Mouse (Mus musculus): Measurements from ENCODE around the gene Gm20532.

Gm20532 gene

DNA sequence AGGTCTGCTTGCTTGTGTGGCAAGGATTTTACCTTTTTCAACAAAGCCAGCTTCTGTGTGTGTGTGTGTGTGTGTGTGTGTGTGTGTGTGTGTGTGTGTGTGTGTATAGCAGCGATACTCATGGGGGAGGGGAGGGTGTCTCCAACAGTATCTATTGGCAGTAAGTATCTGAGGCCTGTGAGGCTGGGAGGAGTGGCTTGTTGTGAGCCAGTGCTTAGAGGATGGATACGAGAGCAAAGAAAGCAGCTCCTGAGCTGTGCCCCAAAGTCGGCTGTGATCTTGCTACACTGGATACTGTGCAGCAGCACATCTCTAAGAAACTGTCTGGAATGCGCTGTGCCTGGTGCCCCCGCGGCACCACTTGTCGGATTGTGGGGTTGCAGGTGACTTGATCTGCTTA lies 31.5 kb downstream of the Gm20532 start:
- DNase-seq (ENCODE audit: low read depth, low spot score), result no peak

DNA sequence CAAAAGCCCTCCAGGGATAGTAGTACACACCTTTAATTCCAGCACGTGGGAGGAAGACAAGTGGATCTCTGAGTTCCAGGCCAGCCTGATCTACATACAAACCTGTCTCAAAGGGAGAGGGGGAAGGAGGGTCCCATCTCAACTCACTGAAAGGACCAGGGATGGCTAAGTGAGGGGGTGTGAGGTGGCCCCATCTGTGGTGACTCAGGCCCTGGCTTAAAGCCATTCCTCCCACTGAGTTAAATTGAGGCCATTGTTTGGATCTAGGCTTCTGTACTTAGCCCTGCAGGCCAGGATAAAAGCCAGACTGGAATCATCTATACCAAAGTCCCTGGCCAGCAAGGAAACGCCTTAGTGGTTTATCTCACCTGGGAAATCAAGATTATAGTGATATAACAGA lies 34.8 kb downstream of the Gm20532 start:
- peak; percentile 42 for DNase-seq (ENCODE audit: low read depth, low spot score)

DNA sequence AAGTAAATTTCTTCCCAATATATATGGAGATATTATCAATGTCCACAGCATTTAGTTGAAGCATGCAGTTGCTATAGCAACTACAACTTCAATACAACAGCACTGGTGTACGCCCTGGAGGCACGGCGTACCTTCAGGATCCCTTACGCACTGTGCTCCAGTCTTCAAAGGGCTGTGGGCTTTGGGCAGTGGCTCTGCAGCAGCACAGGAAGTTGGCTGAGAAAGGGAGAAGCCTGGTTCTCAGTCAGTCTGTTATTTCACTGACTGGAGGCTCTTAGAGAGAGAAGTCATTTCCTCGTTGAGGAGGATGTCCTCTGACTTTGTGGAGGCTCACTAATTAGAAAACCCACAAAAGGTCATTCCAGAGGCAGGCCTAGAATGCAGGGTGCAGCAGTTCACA lies 36.5 kb downstream of the Gm20532 start:
- no peak for DNase-seq (ENCODE audit: low read depth, low spot score)

DNA sequence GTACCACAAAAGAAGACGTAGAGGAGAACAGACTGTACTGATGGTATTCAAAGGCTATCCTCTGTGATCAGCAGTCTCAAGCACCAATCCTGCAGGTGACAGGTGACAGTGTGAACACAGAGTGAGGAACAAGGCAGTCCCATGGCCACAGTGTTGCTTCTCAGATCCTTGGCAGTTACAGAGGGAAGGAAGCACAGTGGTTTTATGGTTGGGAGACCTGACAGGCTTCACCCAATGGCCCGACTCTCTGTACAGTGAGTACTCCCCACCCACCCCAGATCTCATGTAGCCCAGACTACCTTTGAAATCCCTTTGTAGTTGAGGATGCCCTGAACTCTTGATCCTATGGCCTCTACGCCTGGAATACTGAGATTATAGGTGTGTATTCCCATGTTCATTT lies 39.0 kb downstream of the Gm20532 start:
- no peak for DNase-seq (ENCODE audit: low read depth, low spot score)

DNA sequence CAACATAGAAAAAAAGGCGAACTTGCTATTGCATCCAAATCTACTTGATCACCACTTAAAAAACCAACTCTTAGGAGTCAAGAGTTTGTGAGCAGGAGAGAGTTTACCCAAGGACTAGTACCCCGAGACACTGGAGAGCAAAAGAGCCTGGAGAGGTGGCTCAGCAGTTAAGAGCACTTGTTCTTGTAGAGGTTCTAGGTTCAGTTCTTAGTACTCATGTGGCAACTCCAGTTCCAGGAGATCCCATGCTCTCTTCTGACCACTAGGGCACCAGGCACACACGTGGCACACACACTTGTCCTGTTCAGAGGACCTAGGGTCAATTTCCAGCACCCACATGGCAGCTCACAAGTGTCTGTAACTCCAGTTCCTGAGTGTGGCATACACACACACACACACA lies 39.6 kb downstream of the Gm20532 start:
- no peak for DNase-seq (ENCODE audit: low read depth, low spot score)

DNA sequence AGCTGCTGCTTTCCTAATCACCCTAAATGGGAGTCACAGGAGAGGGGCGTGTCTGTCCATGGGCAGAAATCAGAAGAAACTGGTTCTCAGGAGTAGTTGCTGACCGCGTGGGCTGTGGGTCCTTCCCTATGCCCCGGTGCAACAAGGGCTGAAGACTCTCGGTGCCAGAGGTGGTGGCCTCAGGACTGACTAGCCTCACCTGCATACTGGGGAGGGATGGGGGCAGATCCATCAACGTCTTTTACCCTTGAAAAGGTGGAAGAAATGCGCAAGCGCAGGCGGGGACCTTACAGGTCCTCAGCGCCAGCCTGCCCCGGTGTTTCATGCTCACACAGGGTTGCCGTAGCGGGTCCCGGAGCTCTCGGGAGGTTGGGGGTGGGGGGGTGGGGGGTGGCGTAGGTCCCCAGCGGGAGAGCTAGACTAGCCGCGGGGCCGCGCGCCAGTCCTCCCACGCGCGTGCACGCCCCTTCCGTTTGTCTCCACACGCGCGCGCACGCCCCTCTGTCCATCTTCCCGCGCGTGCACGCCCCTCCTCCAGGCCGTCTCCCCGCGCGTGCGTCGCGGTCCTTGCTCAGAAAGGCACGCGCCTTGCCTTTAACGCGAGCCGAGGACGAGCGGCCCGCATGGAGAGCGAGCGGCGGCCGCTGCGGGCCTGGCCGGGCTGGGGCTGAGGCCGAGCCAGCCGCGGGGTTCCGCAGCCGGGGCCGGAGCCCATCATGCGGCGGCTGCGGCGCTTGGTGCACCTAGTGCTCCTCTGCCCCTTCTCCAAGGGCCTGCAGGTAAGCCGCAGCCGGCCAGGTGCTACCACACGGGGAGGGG lies 41.7 kb downstream of the Gm20532 start, which contains the start of gene Fam69b:
Fam69b (plus strand) TSS at position 537 of the 819 bp plus-strand sequence.
- peak; percentile 96 for DNase-seq (ENCODE audit: low read depth, low spot score)

DNA sequence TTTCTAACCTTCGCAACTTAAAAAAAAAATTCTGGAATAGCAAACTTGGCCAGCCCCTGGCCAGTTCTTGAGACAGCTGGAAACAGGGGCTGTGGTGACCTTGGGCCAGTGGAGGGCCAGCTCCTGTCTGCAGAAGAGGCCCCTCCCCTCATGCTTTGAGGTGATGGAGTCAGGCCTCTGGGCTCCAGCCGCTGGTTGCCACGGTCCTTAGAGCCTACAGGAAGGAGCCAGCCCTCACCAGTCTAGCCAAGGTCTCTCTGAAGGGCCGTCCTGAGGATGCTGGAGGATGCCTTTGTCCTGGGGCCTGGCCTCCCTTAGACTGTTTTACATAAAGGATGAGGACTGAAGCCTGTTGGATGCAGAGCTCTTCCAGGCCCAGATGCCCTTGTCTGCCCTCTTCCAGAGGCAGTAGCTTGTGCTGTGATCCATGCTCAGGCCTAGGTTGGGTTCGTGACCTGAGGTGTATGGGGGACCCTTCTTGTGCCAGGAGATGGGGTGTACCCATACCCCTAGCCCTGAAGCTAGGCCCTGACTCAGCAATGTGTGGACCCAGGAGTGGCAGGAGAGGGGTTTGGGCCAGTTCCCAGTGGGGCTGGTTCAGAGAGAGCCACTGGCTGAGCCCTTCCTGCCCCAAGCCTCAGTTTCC lies 42.5 kb downstream of the Gm20532 start:
- peak; percentile 43 for DNase-seq (ENCODE audit: low read depth, low spot score)

DNA sequence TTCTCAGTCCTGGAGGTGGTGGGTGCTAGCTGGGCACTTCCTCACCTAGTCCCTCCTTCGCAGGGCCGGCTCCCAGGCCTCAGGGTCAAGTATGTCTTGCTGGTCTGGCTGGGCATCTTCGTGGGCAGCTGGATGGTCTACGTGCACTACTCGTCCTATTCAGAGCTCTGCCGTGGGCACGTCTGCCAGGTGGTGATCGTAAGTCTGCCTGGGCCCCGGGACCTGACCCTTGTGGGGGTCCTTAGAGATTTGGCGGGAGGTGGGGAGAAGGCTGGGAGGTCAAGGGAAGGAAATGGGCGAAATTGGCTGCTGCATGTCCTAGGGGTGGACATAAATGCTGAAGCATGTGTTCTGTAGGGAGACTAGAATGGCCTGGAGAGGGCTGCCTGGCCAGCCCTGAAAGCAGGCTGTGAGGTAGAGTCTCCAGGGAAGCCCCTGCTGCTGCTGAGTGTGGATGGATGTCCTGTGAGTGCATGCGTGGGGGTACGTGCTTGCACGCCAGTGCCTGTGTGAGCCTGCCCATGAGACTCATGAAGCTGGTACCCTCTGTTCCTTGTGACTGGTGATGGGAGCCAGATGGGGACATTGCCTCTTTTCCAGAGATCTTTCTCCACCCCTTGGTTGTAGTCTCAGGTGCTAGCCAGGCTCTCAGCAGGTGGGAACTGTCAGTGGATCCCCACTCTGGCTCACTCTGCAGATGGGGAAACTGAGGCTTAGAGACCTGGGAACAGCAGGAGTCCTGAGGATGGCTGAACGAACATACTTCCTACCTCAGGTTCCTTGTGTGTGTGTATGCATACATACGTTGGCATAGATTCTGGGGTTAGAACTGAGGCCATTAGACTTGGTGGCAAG lies 46.3 kb downstream of the Gm20532 start:
- DNase-seq (ENCODE audit: low read depth, low spot score), result no peak

DNA sequence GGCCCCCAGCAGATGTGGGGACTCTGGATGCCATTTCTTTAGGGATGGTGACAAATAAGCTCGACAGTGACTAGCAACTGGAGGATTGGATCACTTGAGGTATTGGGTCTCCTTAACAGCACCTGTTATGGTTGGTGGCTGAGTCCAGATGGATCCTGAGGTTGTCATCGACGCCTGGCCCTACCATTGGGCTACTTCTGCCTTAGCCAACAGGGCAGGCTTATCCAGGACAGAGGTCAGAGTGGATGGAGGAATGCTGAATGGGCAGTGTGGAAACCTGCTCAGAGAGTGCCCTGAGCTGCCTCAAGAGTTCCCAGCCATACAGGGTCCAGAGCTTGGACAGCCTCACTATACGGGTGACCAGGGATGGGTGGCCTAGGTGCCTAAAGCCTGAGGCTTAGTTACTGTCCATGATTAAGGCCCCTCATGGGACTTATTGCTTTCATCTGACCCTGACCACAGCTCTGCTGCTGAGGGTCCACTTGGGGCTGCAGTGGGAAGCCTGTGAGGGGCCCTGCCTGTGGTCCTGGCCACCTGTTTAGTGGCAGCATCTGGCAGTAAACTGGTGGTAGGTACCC lies 47.6 kb downstream of the Gm20532 start:
- no peak for DNase-seq (ENCODE audit: low read depth, low spot score)

DNA sequence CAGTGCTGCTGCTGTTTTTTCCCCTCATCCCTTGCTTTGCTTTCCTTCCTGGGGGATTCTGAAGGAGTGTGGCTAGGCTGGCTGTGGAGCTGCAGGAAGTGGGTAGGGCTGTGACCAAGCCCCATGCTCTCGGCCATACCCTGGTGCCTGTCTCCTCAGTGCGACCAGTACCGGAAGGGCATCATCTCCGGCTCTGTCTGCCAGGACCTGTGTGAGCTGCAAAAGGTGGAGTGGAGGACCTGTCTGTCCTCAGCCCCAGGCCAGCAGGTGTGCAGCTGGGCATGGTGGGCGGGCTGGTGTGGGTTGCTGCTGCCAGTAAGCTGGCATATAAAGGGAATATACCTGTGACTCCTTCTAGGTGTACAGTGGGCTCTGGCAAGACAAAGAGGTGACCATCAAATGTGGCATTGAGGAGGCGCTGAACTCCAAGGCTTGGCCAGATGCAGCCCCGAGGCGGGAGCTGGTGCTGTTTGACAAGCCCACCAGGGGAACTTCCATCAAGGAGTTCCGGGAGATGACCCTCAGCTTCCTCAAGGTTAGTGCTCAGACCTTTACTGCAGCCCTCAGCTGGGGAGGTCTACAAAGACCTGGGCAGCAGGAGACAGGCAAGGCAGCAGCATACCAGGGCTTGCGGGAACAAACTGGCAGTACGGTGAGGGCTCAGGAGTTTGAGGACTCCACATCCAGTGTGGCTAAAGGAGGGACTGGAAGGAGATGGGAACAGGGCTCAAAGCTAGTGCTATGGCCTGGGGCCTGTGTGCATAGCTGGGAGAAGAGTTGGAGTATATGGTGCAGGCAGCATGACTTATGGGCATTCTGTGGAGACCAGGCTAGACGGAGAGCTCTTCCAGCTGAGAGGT lies 48.4 kb downstream of the Gm20532 start:
- no peak for DNase-seq (ENCODE audit: low read depth, low spot score)

DNA sequence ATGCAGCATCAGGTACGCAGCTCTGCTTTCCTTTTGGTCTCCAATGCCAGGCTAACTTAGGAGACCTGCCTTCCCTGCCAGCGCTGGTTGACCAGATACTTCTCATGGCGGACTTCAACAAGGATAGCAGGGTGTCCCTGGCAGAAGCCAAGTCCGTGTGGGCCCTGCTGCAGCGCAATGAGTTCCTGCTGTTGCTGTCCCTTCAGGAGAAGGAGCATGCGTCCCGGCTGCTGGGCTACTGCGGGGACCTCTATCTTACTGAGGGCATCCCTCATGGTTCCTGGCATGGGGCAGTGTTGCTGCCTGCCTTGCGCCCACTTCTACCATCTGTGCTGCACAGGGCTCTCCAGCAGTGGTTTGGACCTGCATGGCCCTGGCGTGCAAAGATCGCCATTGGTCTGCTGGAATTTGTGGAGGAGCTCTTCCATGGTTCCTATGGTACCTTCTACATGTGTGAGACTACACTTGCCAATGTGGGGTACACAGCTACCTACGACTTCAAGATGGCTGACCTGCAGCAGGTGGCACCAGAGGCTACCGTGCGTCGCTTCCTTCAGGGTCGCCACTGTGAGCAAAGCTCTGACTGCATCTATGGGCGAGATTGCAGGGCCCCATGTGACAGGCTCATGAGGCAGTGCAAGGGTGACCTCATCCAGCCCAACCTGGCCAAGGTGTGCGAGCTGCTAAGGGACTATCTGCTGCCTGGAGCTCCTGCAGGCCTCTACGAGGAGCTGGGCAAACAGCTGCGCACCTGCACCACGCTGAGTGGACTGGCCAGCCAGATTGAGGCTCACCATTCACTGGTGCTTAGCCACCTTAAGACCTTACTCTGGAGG lies 49.3 kb downstream of the Gm20532 start:
- DNase-seq (ENCODE audit: low read depth, low spot score), result no peak

DNA sequence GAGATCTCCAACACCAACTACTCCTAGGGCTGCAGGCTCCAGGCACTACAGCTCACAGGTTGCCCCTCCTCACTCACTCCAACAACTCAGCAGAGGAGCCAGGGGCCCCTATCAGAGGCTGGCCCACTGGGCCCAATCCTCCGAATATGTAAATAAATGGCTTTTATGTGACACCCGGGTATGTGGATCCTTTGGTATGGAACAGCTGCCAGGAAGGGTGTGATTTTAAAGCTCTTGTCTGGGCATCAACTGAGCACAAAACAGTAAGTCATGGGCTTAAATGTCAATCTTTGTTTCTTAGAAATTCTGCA lies 49.8 kb downstream of the Gm20532 start:
- no peak for DNase-seq (ENCODE audit: low read depth, low spot score)

DNA sequence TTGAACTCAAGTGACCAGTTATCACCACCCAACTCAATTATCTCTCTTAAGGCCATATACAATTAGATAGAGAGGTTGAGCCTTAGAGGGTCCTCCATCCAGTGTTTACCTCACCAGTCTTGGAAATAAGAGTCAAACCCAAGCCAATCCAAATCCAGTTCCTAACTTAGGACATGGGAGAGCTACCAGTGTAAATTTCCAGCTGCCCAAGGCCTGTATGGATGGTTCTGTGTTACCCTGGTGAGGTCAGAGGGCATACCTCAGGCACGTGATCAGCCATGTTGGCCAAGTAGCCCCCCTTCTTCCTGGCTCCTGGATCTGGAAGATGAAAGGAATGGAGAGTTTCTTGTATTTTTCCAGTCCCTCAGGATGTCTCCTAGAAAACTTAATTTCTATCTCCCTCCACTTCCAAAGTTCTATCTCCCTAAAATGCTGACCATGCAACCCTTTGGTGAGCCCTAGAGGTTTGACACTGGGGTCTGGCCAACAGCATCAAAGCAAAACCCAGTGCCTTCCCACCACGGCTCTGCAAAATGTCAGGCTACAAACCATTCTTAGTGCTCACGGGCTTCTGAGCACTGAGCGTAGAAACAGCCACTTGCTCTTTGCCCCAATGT lies 51.0 kb downstream of the Gm20532 start:
- DNase-seq (ENCODE audit: low read depth, low spot score), result no peak

DNA sequence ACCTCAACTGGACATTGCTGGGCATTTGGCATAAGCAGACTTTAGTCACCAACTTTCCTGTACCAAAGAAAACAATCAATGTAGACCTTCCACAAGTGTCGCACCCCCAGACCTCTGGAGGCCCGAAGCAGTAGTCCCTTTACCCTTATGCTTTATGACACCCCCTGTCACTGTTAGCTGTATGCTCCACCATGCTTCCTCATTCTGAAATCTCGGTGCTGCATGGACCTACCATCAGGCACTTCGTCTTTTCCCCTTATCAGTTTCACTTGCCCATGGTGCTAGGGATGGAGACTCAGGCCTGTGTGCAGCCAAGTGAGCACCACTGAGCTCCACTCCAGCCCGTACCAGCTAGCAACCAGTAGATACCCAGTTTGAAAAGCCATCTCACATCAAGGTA lies 51.6 kb downstream of the Gm20532 start:
- no peak for DNase-seq (ENCODE audit: low read depth, low spot score)

DNA sequence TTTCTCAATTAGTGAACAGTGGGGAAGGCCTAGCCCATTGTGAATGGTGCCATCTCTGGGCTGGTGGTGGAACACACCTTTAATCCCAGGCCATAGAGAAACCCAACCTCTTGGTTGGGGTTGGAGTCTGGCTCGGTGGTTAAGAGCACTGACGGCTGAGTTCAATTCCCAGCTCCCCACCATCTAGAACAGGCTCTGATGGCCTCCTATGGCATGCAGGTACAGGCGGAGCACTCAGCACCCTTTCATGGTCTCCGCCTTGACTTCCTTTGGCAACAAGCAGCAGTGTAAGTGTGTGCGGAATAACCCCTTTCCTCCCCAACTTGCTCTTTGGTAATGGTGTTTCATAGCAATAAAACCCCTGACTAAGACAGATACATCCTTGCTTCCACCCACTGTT lies 52.1 kb downstream of the Gm20532 start:
- no peak for DNase-seq (ENCODE audit: low read depth, low spot score)

DNA sequence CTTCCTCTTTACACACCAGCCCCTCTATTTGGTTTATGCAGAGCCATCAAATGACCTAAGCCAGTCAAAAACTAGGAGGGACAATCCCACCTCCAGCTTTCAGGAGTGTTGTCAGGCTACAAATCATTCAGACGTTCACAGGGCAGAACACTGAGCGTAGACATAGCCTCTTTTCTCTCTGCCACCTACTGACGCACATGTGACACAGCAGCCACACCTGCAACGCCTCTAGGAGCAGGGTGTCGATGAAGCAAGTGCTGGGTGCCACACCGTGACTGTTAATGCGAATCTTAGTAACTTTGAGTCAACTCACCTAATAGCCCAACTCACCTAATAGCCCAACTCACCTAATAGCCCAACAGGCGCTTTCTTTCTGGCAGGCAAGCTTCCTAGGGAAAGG lies 52.6 kb downstream of the Gm20532 start:
- peak; percentile 65 for DNase-seq (ENCODE audit: low read depth, low spot score)

DNA sequence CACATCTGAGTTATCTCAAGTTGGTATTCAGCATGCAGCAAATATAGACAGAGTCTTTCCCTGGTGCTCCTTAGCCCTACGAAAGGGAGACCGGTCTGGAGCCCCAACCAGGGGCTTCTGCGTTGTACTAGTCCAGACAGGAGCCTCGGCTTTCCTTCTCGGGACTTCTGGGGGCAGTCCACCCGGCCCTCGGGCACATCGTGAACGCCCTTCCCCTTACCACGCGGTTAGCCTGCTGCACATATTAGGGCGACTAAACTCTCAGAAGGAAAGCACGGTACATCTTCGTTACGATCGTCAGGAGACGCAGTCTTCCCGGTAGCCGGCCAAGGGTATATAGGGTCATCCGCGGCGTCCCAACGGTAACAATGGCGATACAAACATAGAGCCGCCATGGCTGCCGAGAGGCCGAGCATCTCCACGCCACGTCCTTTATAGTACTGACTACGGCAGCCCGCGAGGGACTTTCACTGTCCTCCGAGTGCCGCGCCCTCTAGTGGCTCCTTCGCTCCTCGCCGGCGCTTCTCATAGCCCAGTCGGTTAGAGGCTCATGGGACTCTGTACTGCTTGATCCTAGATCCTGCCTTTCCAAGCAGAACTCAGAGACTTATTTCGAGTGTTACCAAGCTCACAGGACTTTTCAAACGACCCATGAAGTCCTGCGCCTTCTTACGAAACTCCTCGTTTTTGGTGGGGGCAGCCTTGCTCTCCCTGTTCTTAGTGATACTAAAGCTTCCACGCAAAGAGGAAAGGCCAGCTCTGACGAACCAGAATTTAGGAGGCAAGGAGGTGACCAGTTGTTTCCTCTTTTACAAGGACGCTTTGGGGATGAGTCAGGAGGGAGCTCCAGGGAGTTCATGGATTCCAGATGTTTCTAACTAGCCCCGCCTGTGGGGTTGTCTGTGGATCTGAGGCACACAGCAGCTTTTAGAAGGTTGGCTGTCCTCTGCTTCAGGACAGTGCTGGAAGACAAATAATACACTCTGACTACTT lies 53.7 kb downstream of the Gm20532 start:
- DNase-seq (ENCODE audit: low read depth, low spot score), result peak; percentile 98

DNA sequence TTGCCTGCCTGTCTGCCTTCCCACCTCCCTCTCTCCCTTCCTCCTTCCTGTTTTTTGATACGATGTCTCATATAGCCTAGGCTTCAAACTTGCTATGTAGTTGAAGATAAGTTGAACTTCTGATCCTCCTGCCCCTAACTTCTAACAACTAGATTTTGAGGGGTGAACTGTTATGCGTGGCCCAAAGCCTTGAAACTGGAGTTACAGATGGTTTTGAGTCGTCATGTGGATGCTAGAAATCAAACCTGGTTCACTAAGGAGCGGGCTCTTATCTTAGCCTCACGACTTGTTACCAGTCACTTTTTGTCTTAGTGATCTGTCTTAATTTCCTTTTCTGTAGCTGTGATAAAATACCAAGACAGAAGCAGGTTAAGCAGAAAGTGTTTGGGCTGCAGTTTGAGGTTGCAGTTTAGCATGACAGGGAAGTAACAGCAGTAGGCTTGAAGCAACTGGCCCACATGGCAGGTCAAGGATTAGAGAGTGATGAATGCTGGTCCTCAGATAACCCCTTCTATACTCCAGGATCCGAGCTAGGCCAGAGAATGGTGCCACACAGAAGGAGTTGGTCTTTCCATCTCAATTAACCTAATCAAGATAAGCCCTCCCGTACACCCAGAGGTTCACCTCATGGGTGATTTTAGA lies 54.7 kb downstream of the Gm20532 start:
- no peak for DNase-seq (ENCODE audit: low read depth, low spot score)

Data from brain, adult 2 months (tissue).